Mouse (Mus musculus) spleen, adult 2 months (tissue): Measurements from ENCODE around the gene Hbs1l.

ENCODE experiments used
- CTCF ChIP-seq: fragments of 200-500 bp; IDR thresholded peaks from 2 replicates; pipeline ENCODE4 v1.5.1; 2011; ENCODE audit warnings: mild to moderate bottlenecking, inconsistent platforms; ENCODE audit not compliant: insufficient read depth, insufficient read length, insufficient replicate concordance; ENCODE audit errors: extremely low read depth
- POLR2A ChIP-seq: fragments of 200-500 bp; IDR thresholded peaks from 2 replicates; pipeline ENCODE4 v1.6.1; 2011; ENCODE audit warnings: low read depth, low read length, inconsistent platforms

DNA sequence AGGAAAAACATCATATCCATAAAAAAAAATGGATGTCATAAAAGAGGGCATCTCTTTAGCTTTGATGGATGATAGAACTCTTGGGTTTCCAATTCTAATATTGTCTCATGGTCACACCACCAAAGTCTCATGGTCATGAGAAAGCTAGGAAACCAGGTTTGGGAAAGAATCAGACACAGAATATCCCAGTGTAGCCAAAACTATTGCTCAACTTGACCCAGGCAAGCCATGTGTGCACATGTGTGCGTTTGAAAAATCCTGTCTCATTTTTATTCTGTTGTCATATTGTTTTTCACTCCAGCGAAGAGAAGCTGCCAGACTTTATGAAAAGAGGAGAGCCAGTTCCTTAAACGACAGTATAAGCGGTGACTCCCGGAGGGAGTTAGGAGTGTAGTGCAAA lies 114.9 kb downstream of the Hbs1l start:
- no peak for TF ChIP-seq CTCF
- no peak for TF ChIP-seq POLR2A
